Mouse (Mus musculus) E14TG2a.4 (cell line): ENCODE results near the gene Capn11.

Source experiments
- H3K27me3 ChIP-seq: 2 replicates; pipeline ENCODE4 v1.6.1; 2014; ENCODE audit warnings: low read length, control low read depth; ENCODE audit not compliant: insufficient read depth
- H3K36me3 ChIP-seq: 2 replicates; pipeline ENCODE4 v1.6.1; 2014; ENCODE audit warnings: low read length, control low read depth; ENCODE audit not compliant: insufficient read depth
- H3K4me1 ChIP-seq: replicated peaks from 2 replicates; pipeline ENCODE4 v1.6.1; 2014; ENCODE audit warnings: low read depth, low read length, control low read depth
- H3K4me3 ChIP-seq: replicated peaks from 2 replicates; pipeline ENCODE4 v1.5.1; 2014; ENCODE audit warnings: mild to moderate bottlenecking, low read length
- H3K9me3 ChIP-seq: 2 replicates; pipeline ENCODE4 v1.6.1; 2014; ENCODE audit warnings: low read length, control low read depth
- CTCF ChIP-seq: conservative IDR thresholded peaks from 2 replicates; pipeline ENCODE4 v1.5.1; 2014; ENCODE audit warnings: low read length
- NANOG ChIP-seq: IDR thresholded peaks from 2 replicates; pipeline ENCODE4 v1.6.1; 2014; ENCODE audit warnings: borderline replicate concordance, low read length, mixed read lengths
- POU5F1 ChIP-seq: IDR thresholded peaks from 2 replicates; pipeline ENCODE4 v1.6.1; 2014; ENCODE audit warnings: low read length, borderline replicate concordance

Gene Capn11

GRCm38 (mm10) chr17:45686716-45687115, 27.6 kb upstream of the Capn11 start, which contains the start of gene Tmem63b:
TSS of gene Tmem63b (minus strand) at chr17:45686905.
- Histone ChIP-seq H3K4me1 (peaks cover 59% of the 10 kb centered on the region), H3K4me3 (peak within 1 kb of the TSS; percentile 93), H3K36me3 (peaks cover 4% of the 10 kb centered on the region; the same call in 1 of the 2 replicates), H3K9me3 (no peaks in the 10 kb centered on the region), H3K27me3 (peaks cover 9% of the 10 kb centered on the region)
- no peak for TF ChIP-seq NANOG
- TF ChIP-seq POU5F1 = no peak

- Histone ChIP-seq H3K4me1 (peaks cover 65% of the 10 kb centered on the region), H3K9me3 (no peaks in the 10 kb centered on the region), H3K36me3 (peaks cover 4% of the 10 kb centered on the region; the same call in 1 of the 2 replicates), H3K4me3 (peak within 1 kb of the TSS; percentile 93), H3K27me3 (peaks cover 9% of the 10 kb centered on the region)
- TF ChIP-seq POU5F1 = no peak
Observed at GRCm38 (mm10) chr17:45686093-45686619, 27.0 kb upstream of the Capn11 start, which contains the start of gene Mrpl14. TSS of gene Mrpl14 (plus strand) at chr17:45686322.

GRCm38 (mm10) chr17:45685171-45686092, 26.3 kb upstream of the Capn11 start:
- Histone ChIP-seq H3K36me3 (peaks cover 2% of the 10 kb centered on the region; the same call in 1 of the 2 replicates), H3K9me3 (no peaks in the 10 kb centered on the region), H3K4me1 (peaks cover 72% of the 10 kb centered on the region), H3K4me3 (peak overlapping the region; percentile 93), H3K27me3 (peaks cover 9% of the 10 kb centered on the region)
- TF ChIP-seq CTCF = no peak
- TF ChIP-seq NANOG = no peak
- TF ChIP-seq POU5F1 = no peak

- H3K4me1 ChIP-seq = peaks cover 77% of the 10 kb centered on the region
- TF ChIP-seq POU5F1 (no peak), CTCF (no peak), NANOG (no peak)
- H3K27me3 ChIP-seq = peaks cover 9% of the 10 kb centered on the region
- peak overlapping the region; percentile 93 for H3K4me3 ChIP-seq
- H3K9me3 ChIP-seq = no peaks in the 10 kb centered on the region
- H3K36me3 ChIP-seq = peaks cover 4% of the 10 kb centered on the region
Observed at GRCm38 (mm10) chr17:45684667-45685131, 25.6 kb upstream of the Capn11 start.

- no peaks in the 10 kb centered on the region for H3K9me3 ChIP-seq
- H3K27me3 ChIP-seq = peaks cover 9% of the 10 kb centered on the region
- TF ChIP-seq NANOG (no peak), POU5F1 (no peak), CTCF (no peak)
- no peak overlapping the region for H3K4me3 ChIP-seq
- peaks cover 85% of the 10 kb centered on the region for H3K4me1 ChIP-seq
- peaks cover 19% of the 10 kb centered on the region for H3K36me3 ChIP-seq
Observed at GRCm38 (mm10) chr17:45682843-45683242, 23.7 kb upstream of the Capn11 start.

- peaks cover 9% of the 10 kb centered on the region for H3K27me3 ChIP-seq
- no peaks in the 10 kb centered on the region for H3K9me3 ChIP-seq
- peaks cover 30% of the 10 kb centered on the region for H3K36me3 ChIP-seq
- H3K4me1 ChIP-seq = peaks cover 76% of the 10 kb centered on the region
- H3K4me3 ChIP-seq = no peak overlapping the region
- TF ChIP-seq POU5F1 = no peak
- TF ChIP-seq CTCF = peak; percentile 92
- no peak for TF ChIP-seq NANOG
Observed at GRCm38 (mm10) chr17:45681588-45681987, 22.5 kb upstream of the Capn11 start.

- H3K4me3 ChIP-seq = peak overlapping the region; percentile 66
- H3K36me3 ChIP-seq = peaks cover 41% of the 10 kb centered on the region
- TF ChIP-seq CTCF (no peak), POU5F1 (no peak), NANOG (no peak)
- peaks cover 74% of the 10 kb centered on the region for H3K4me1 ChIP-seq
- no peaks in the 10 kb centered on the region for H3K9me3 ChIP-seq
- H3K27me3 ChIP-seq = peaks cover 9% of the 10 kb centered on the region
Observed at GRCm38 (mm10) chr17:45680391-45680980, 21.4 kb upstream of the Capn11 start.

GRCm38 (mm10) chr17:45678106-45678505, 19.0 kb upstream of the Capn11 start:
- Histone ChIP-seq H3K36me3 (peaks cover 62% of the 10 kb centered on the region), H3K4me1 (peaks cover 67% of the 10 kb centered on the region), H3K9me3 (no peaks in the 10 kb centered on the region), H3K4me3 (no peak overlapping the region), H3K27me3 (no peaks in the 10 kb centered on the region)
- no peak for TF ChIP-seq POU5F1
- peak; percentile 98 for TF ChIP-seq CTCF
